Comparison of ENCODE assay signal across 23 mouse cellular contexts in the genomic region with DNA sequence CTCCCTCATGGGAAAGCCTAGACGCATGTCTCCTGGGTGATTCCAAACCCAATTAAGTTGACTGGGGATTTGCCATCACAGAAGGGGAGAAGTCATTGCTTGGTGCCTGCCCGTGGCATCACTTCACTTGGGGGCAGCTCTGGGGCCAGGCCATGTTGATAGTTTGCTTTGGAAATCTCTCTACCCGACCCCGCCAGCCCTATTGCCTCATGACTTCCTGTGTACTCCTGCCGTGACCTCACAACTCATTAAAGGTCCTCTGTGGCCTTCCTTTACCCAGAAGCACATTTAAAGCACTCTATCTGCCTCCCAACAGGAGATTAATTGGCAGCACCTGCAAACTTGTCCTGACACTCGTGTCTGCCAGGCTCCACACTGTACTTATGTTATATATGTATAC.
DNase-seq lines count a peak whose midpoint lies in the region; ATAC-seq and TF ChIP-seq lines count a peak whose summit lies in the region.
"Had no signal": no experiment of that assay in that cellular context is flagged by ENCODE, and none has a peak within 500 bp of the region (broad histone marks: within the 10 kb centered on the region; RNA-seq: fewer than 3 reads in every experiment).

No protein-coding gene starts in this region.

- no peak overlapping the region for H3K4me3 ChIP-seq in lung, adult 2 months (replicated peaks; ENCODE audit: extremely low read depth, low read depth, low read length)
- H3K4me3 ChIP-seq: embryonic facial prominence, embryonic 12.5 days; erythroblast, embryonic 14.5 days; forebrain, embryonic 13.5 days; heart, embryonic 15.5 days; layer of hippocampus, adult 2 months; liver, embryonic 13.5 days; midbrain, embryonic 13.5 days; neural tube, embryonic 13.5 days had no signal

- 27% methylated on average over 6 of the region's 6 CpGs for WGBS in lung, adult 2 months

- TF ChIP-seq POLR2A in lung, adult 2 months (IDR thresholded peaks at IDR 0.05; ENCODE audit: borderline replicate concordance, extremely low read depth, low read depth, low read length), result no peak

- peak; percentile 14 for DNase-seq in embryo, embryonic 11 days
- DNase-seq in embryo, embryonic 10.5 days (ENCODE audit: low spot score), result no peak
- DNase-seq in lung, adult 2 months, result peak; percentile 10
- peak; percentile 12 to 46 for DNase-seq in lung, postnatal 4 days
- DNase-seq in gastrocnemius, postnatal 10 days, result no peak
- no peak for DNase-seq in gastrocnemius, adult 18-20 months (ENCODE audit: low spot score)
- DNase-seq: adrenal gland, postnatal 36 days; cerebellum, adult 11-12 months; cerebellum, postnatal 25 days; kidney, postnatal 14 days; liver, embryonic 13.5 days; right cerebral cortex, adult 18-20 months; thymus, postnatal 14 days had no signal

- peak; percentile 29; the same call in 1 of the 2 replicates for ATAC-seq in common myeloid progenitor, adult 5-6 weeks (replicated peaks; ENCODE audit: low read depth, poor library complexity, severe bottlenecking)
- ATAC-seq: forebrain, embryonic 13.5 days; hindbrain, postnatal 0 days; intestine, postnatal 0 days; midbrain, embryonic 13.5 days had no signal

- no peak for TF ChIP-seq CTCF in lung, adult 2 months (IDR thresholded peaks at IDR 0.05; ENCODE audit: insufficient read depth, low read length)

- H3K4me1 ChIP-seq in lung, adult 2 months (ENCODE audit: control insufficient read depth, insufficient read depth, low read length), result peaks cover 3% of the 10 kb centered on the region; the same call in 1 of the 2 replicates
- H3K4me1 ChIP-seq: embryonic facial prominence, embryonic 12.5 days; forebrain, embryonic 13.5 days; liver, embryonic 13.5 days; midbrain, embryonic 13.5 days had no signal

Comparison
In these comparisons a context has a peak if more than half of its experiments do, and no peak if none do; other contexts are left out.
1. DNase-seq: peak in embryo, embryonic 11 days (single experiment), lung, adult 2 months (single experiment) and lung, postnatal 4 days (2 of 2); none in embryo, embryonic 10.5 days (single experiment), gastrocnemius, postnatal 10 days (single experiment) and gastrocnemius, adult 18-20 months (single experiment).